Mouse (Mus musculus): ENCODE measurements around the gene Higd2a.

Gene Higd2a

DNA sequence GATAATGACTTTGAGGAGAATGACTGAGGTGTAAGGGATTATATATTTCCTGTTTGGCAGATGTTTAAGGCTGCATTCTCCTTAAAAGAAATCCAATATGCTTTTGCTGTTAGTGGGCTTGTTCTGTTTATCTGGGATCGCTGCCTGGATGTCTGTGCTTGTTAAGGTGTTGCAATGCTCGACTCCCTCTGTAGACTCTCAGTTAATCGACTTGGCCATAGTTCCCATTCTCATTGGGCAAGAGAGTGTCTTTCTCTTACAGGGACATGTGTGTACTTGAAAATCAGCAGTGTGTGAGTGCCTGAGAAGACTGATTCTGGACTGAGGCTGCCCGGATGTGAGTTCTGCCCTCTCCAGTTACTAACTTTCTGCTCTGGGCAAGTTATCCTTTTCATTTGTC lies 39.1 kb downstream of the Higd2a start:
- DNase-seq: no peak

DNA sequence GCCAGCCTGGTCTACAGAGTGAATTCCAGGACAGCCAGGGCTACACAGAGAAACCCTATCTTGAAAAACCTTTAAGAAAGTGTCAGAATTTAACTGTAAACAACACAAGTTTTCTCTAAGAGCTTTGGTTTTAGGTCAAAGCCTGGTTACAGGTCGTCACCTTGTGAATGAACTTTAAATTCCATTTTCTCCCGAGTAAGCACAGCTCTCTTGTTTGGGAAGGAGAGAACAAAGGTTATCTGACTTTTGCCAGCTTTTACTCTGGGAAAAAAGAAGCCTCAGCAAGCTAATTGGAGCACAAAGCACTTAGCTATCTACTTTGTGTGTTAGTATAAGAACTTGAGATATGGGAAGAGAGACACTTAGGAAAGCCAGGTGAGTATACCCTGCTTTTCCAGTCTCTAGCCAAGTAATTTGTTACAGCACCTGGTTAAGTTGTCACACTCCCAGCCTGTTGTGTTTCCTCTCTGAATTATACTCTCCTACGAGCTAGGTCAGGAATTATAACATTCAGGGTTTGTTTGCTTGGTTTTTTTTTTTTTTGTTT lies 42.8 kb downstream of the Higd2a start:
- no peak for DNase-seq

DNA sequence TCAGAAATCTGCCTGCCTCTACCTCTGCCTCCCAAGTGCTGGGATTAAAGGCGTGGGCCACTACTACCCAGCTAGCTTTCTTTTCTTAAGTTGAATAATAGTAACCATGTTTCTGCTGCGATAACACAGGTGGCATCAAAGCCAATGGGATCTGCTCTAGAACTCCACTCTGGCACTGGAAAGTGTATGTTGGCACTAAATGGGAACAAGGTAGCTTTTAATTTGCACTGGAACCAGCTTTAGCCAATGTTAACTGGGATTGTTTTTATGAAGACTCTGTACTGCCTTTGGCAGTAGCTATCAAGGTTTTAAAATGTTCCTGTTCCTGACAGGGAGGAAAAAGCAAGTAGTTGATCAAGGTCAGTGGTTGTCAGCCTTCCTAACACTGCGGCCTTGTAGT lies 45.0 kb downstream of the Higd2a start:
- DNase-seq: no peak
